Mouse (Mus musculus) left cerebral cortex, postnatal 36 days (tissue): ENCODE data around the gene 9930104L06Rik. TPM values are rescaled to one million over a fixed set of nuclear protein-coding genes. Genes with fewer than 3 reads are reported as not detected.

Source experiments
- DNase-seq, 2 experiments: peaks; one replicate each; pipeline ENCODE4 v3.0.0; 2021 to 2022; ENCODE audit warnings: low spot score in 2 of 2, mixed read lengths in 1 of 2
- intact Hi-C: fragments of 180-260 bp; cut with DNase I; formaldehyde crosslinking; loops from one replicate; pipeline ENCODE4 v1.15.1; 2025
- total RNA-seq, 2 experiments: library from RNA; stranded (reverse); gene quantifications; 2 replicates each; pipeline ENCODE4 v1.2.3; 2021

The 9930104L06Rik gene
- total RNA-seq, 2 experiments from 2014 or later = 17.6 to 20.8 TPM

- intact Hi-C loops = no loop called here
- no peak for DNase-seq
Measured at GRCm38 (mm10) chr4:124951036-124951433, 14.2 kb downstream of the 9930104L06Rik start.

GRCm38 (mm10) chr4:124953546-124953945 is 16.7 kb downstream of the 9930104L06Rik start:
- DNase-seq = no peak
- intact Hi-C loops = no loop called here

- no peak for DNase-seq
- intact Hi-C loops = no loop called here
Measured at GRCm38 (mm10) chr4:124957284-124957683, 20.4 kb downstream of the 9930104L06Rik start.

- intact Hi-C loops = no loop called here
- DNase-seq = no peak
Measured at GRCm38 (mm10) chr4:124959062-124959461, 22.2 kb downstream of the 9930104L06Rik start.

GRCm38 (mm10) chr4:124960940-124961339 is 24.1 kb downstream of the 9930104L06Rik start:
- DNase-seq = no peak
- intact Hi-C loops = no loop called here

GRCm38 (mm10) chr4:124962576-124962975 is 25.7 kb downstream of the 9930104L06Rik start:
- DNase-seq = no peak
- intact Hi-C loops = no loop called here

GRCm38 (mm10) chr4:124964912-124965599 is 28.2 kb downstream of the 9930104L06Rik start:
- DNase-seq = no peak
- intact Hi-C loops = no loop called here

- intact Hi-C loops = no loop called here
- no peak for DNase-seq
Measured at GRCm38 (mm10) chr4:124968711-124969110, 31.9 kb downstream of the 9930104L06Rik start.

GRCm38 (mm10) chr4:124969219-124969848 is 32.5 kb downstream of the 9930104L06Rik start:
- intact Hi-C loops = no loop called here
- no peak for DNase-seq

GRCm38 (mm10) chr4:124970194-124970593 is 33.3 kb downstream of the 9930104L06Rik start:
- DNase-seq = no peak
- intact Hi-C loops = no loop called here

- intact Hi-C loops = no loop called here
- no peak for DNase-seq
Measured at GRCm38 (mm10) chr4:124970677-124971076, 33.8 kb downstream of the 9930104L06Rik start.

- intact Hi-C loops = no loop called here
- DNase-seq = no peak
Measured at GRCm38 (mm10) chr4:124971094-124971493, 34.2 kb downstream of the 9930104L06Rik start.

GRCm38 (mm10) chr4:124972316-124972715 is 35.5 kb downstream of the 9930104L06Rik start:
- intact Hi-C loops = no loop called here
- no peak for DNase-seq

- intact Hi-C loops = no loop called here
- DNase-seq = no peak
Measured at GRCm38 (mm10) chr4:124973296-124973695, 36.4 kb downstream of the 9930104L06Rik start.

- intact Hi-C loops = no loop called here
- DNase-seq = no peak
Measured at GRCm38 (mm10) chr4:124978201-124978600, 41.4 kb downstream of the 9930104L06Rik start.

- intact Hi-C loops = no loop called here
- DNase-seq = no peak
Measured at GRCm38 (mm10) chr4:124983893-124984526, 47.2 kb downstream of the 9930104L06Rik start.

- intact Hi-C loops = no loop called here
- DNase-seq = peak in 1 of 2 experiments; percentile 44
Measured at GRCm38 (mm10) chr4:124984871-124985670, 48.2 kb downstream of the 9930104L06Rik start.

GRCm38 (mm10) chr4:124985671-124986602 is 49.1 kb downstream of the 9930104L06Rik start, which contains the start of gene Rspo1:
Rspo1 (plus strand) TSS chr4:124986430.
- intact Hi-C loops = no loop called here
- no peak for DNase-seq
